Mouse (Mus musculus) stomach, postnatal 0 days (tissue): Measurements from ENCODE around the gene Cenpn. TPM values are rescaled to one million over a fixed set of nuclear protein-coding genes. Genes with fewer than 3 reads are reported as not detected.

ENCODE experiments used
- ATAC-seq: fragments of 200-750 bp; cut with Nextera tagmentation; 2 replicates; pipeline ENCODE4 v1.8.0; 2017; ENCODE audit not compliant: low FRiP score, low TSS enrichment
- DNase-seq: peaks from one replicate; pipeline ENCODE4 v3.0.0-alpha.2; 2016; ENCODE audit warnings: low spot score
- H3K27ac ChIP-seq: fragments of 300-500 bp; sonication (generic); replicated peaks from 2 replicates; pipeline ENCODE4 v1.5.1; 2014; ENCODE audit warnings: mild to moderate bottlenecking, control low read depth
- H3K27me3 ChIP-seq: fragments of 300-500 bp; sonication (generic); 2 replicates; pipeline ENCODE4 v1.6.1; 2014; ENCODE audit warnings: low read length; ENCODE audit not compliant: control insufficient read depth, insufficient read depth
- H3K36me3 ChIP-seq: fragments of 300-500 bp; sonication (generic); 2 replicates; pipeline ENCODE4 v1.6.1; 2014; ENCODE audit warnings: low read length, mixed read lengths; ENCODE audit not compliant: control insufficient read depth, insufficient read depth
- H3K4me1 ChIP-seq: fragments of 300-500 bp; sonication (generic); replicated peaks from 2 replicates; pipeline ENCODE4 v1.6.1; 2014; ENCODE audit warnings: antibody characterized with exemption; ENCODE audit not compliant: control insufficient read depth, insufficient read depth
- H3K4me2 ChIP-seq: fragments of 300-500 bp; sonication (generic); replicated peaks from 2 replicates; pipeline ENCODE4 v1.6.1; 2014; ENCODE audit warnings: low read depth, mild to moderate bottlenecking, control low read depth, moderate library complexity
- H3K4me3 ChIP-seq: fragments of 300-500 bp; sonication (generic); 2 replicates; pipeline ENCODE4 v1.5.1; 2014; ENCODE audit warnings: low read depth, low read length, control low read depth
- H3K9ac ChIP-seq: fragments of 300-500 bp; sonication (generic); 2 replicates; pipeline ENCODE4 v1.6.1; 2014; ENCODE audit warnings: mild to moderate bottlenecking, low read length, control low read depth, mixed read lengths
- H3K9me3 ChIP-seq: fragments of 300-500 bp; sonication (generic); 2 replicates; pipeline ENCODE4 v1.6.1; 2016; ENCODE audit warnings: low read length; ENCODE audit not compliant: control insufficient read depth
- CTCF ChIP-seq: IDR thresholded peaks from 2 replicates; pipeline ENCODE4 v1.5.1; 2016; ENCODE audit warnings: antibody characterized with exemption, low read depth, mild to moderate bottlenecking, moderate library complexity
- EP300 ChIP-seq: optimal IDR thresholded peaks from 2 replicates; pipeline ENCODE3; 2016; ENCODE audit warnings: antibody characterized with exemption
- WGBS: fragments of 180-500 bp; shearing (Covaris S2); extraction: QIAGEN DNeasy Blood & Tissue Kit; methylation state at CpG from one replicate; pipeline ENCODE4 v1.1.7; 2014; 5-methylcytosine and 5-hydroxymethylcytosine counted together
- polyA plus RNA-seq: library from polyadenylated mRNA; unstranded; fragments of >200 nt; fragmentation: Nextera tagmentation; extraction: Ambion mirVana; gene quantifications from 2 replicates; pipeline ENCODE4 v1.2.1, GENCODE M21; 2015

Cenpn gene
- 7.2 and 8.3 TPM in 2 replicates for polyA plus RNA-seq

- under 1% methylated on average over 57 of the region's 57 CpGs for WGBS
- peaks cover 3% of the 10 kb centered on the region; the same call in 1 of the 2 replicates for H3K4me1 ChIP-seq
- H3K36me3 ChIP-seq, result no peaks in the 10 kb centered on the region
- no peaks in the 10 kb centered on the region for H3K27me3 ChIP-seq
- H3K4me2 ChIP-seq, result peak within 1 kb of the TSS; percentile 77
- TF ChIP-seq CTCF, result no peak
- TF ChIP-seq EP300, result no peak
- ATAC-seq, result peak; percentile 96
- DNase-seq, result peak; percentile 95
- H3K9me3 ChIP-seq, result no peaks in the 10 kb centered on the region
- peak within 1 kb of the TSS; percentile 83 for H3K27ac ChIP-seq
- H3K4me3 ChIP-seq, result peak within 1 kb of the TSS; percentile 79
- peak within 1 kb of the TSS; percentile 78 for H3K9ac ChIP-seq
Measured at GRCm38 (mm10) chr8:116921337-116922059, at the start of gene Cenpn, which contains the start of gene Cmc2. Cenpn (plus strand) TSS chr8:116921730. Cmc2 (minus strand) TSS chr8:116921455.

- TF ChIP-seq EP300 (no peak), CTCF (peak; percentile 59)
- no peaks in the 10 kb centered on the region for H3K9me3 ChIP-seq
Measured at GRCm38 (mm10) chr8:116872761-116873342, 48.7 kb upstream of the Cenpn start.

GRCm38 (mm10) chr8:116873586-116873985, 47.9 kb upstream of the Cenpn start:
- H3K36me3 ChIP-seq, result no peaks in the 10 kb centered on the region
- TF ChIP-seq EP300, result no peak
- no peak for TF ChIP-seq CTCF
- H3K9me3 ChIP-seq, result no peaks in the 10 kb centered on the region
- no peak overlapping the region for H3K4me3 ChIP-seq
- H3K4me2 ChIP-seq, result no peak overlapping the region
- H3K27ac ChIP-seq, result no peak overlapping the region
- H3K9ac ChIP-seq, result no peak overlapping the region
- 73% methylated on average over 11 of the region's 11 CpGs for WGBS
- DNase-seq (no peak), ATAC-seq (no peak)
- no peaks in the 10 kb centered on the region for H3K27me3 ChIP-seq
- H3K4me1 ChIP-seq, result no peaks in the 10 kb centered on the region

More at GRCm38 (mm10) chr8:116872761-116873342, 48.7 kb upstream of the Cenpn start:
- Histone ChIP-seq H3K4me2 (no peak overlapping the region), H3K4me1 (no peaks in the 10 kb centered on the region), H3K9ac (no peak overlapping the region), H3K36me3 (no peaks in the 10 kb centered on the region), H3K4me3 (no peak overlapping the region), H3K27ac (no peak overlapping the region), H3K27me3 (no peaks in the 10 kb centered on the region)
- 55% methylated on average over 2 of the region's 2 CpGs for WGBS
- ATAC-seq, result no peak
- DNase-seq, result no peak

GRCm38 (mm10) chr8:116873986-116874385, 47.5 kb upstream of the Cenpn start:
- no peaks in the 10 kb centered on the region for H3K36me3 ChIP-seq
- H3K27me3 ChIP-seq, result no peaks in the 10 kb centered on the region
- DNase-seq, result no peak
- H3K27ac ChIP-seq, result no peak overlapping the region
- H3K4me1 ChIP-seq, result no peaks in the 10 kb centered on the region
- H3K9me3 ChIP-seq, result no peaks in the 10 kb centered on the region
- ATAC-seq, result no peak
- TF ChIP-seq EP300 (no peak), CTCF (no peak)
- no peak overlapping the region for H3K4me2 ChIP-seq
- WGBS, result 79% methylated on average over 8 of the region's 8 CpGs
- no peak overlapping the region for H3K9ac ChIP-seq
- no peak overlapping the region for H3K4me3 ChIP-seq

- no peak overlapping the region for H3K4me3 ChIP-seq
- 87% methylated on average over 17 of the region's 17 CpGs for WGBS
- H3K4me1 ChIP-seq, result no peaks in the 10 kb centered on the region
- ATAC-seq (no peak), DNase-seq (no peak)
- H3K9me3 ChIP-seq, result no peaks in the 10 kb centered on the region
- H3K9ac ChIP-seq, result no peak overlapping the region
- TF ChIP-seq CTCF (no peak), EP300 (no peak)
- no peaks in the 10 kb centered on the region for H3K36me3 ChIP-seq
- H3K4me2 ChIP-seq, result no peak overlapping the region
- no peak overlapping the region for H3K27ac ChIP-seq
- H3K27me3 ChIP-seq, result no peaks in the 10 kb centered on the region
Measured at GRCm38 (mm10) chr8:116875798-116876450, 45.6 kb upstream of the Cenpn start.

- Histone ChIP-seq H3K9ac (no peak overlapping the region), H3K27ac (no peak overlapping the region), H3K9me3 (no peaks in the 10 kb centered on the region), H3K4me1 (no peaks in the 10 kb centered on the region), H3K27me3 (no peaks in the 10 kb centered on the region), H3K4me2 (no peak overlapping the region), H3K4me3 (no peak overlapping the region), H3K36me3 (no peaks in the 10 kb centered on the region)
- DNase-seq (no peak), ATAC-seq (no peak)
- TF ChIP-seq EP300 (no peak), CTCF (no peak)
- WGBS, result 87% methylated on average over 8 of the region's 8 CpGs
Measured at GRCm38 (mm10) chr8:116881396-116881795, 40.1 kb upstream of the Cenpn start.
